Mouse (Mus musculus) cerebellum, adult 2 months (tissue): ENCODE measurements around the gene Vrtn. TPM values are rescaled to one million over a fixed set of nuclear protein-coding genes. Genes with fewer than 3 reads are reported as not detected.

Experiments used
- DNase-seq, 2 experiments: peaks; one replicate each; pipeline ENCODE4 v3.0.0; 2021
- H3K27ac ChIP-seq: fragments of 200-500 bp; 2 replicates; pipeline ENCODE4 v1.5.1; 2012; ENCODE audit warnings: low read length, control low read depth, inconsistent platforms; ENCODE audit not compliant: insufficient read depth
- H3K27me3 ChIP-seq: fragments of 200-500 bp; 2 replicates; pipeline ENCODE4 v1.6.1; 2012; ENCODE audit warnings: inconsistent platforms, mild to moderate bottlenecking, low read length, moderate library complexity; ENCODE audit not compliant: control insufficient read depth, insufficient read depth
- H3K4me1 ChIP-seq: fragments of 200-500 bp; 2 replicates; pipeline ENCODE4 v1.6.1; 2011; ENCODE audit warnings: low read length; ENCODE audit not compliant: control insufficient read depth, insufficient read depth
- H3K4me3 ChIP-seq: fragments of 200-500 bp; replicated peaks from 2 replicates; pipeline ENCODE3; 2011; ENCODE audit warnings: mild to moderate bottlenecking, low read depth, low read length, control low read depth; ENCODE audit not compliant: insufficient read depth
- CTCF ChIP-seq: fragments of 200-500 bp; IDR thresholded peaks from 2 replicates; pipeline ENCODE4 v1.5.1; 2011; ENCODE audit warnings: low read depth, mild to moderate bottlenecking, control low read depth, low read length, moderate library complexity, borderline replicate concordance; ENCODE audit not compliant: insufficient read depth
- POLR2A ChIP-seq: fragments of 200-500 bp; IDR thresholded peaks from 2 replicates; pipeline ENCODE4 v1.6.1; 2011; ENCODE audit warnings: low read length, control low read depth, borderline replicate concordance; ENCODE audit not compliant: insufficient read depth
- WGBS: fragments of 180-500 bp; shearing (Covaris S2); methylation state at CpG from one replicate; pipeline ENCODE4 v1.1.7; 2018; 5-methylcytosine and 5-hydroxymethylcytosine counted together
- polyA plus RNA-seq: library from polyadenylated mRNA; depleted of rRNA; stranded (reverse); fragments of >200 nt; gene quantifications from 2 replicates; pipeline ENCODE4 v1.2.3, GENCODE M21; 2012

Gene Vrtn
- polyA plus RNA-seq, 1 experiment: not detected

DNA sequence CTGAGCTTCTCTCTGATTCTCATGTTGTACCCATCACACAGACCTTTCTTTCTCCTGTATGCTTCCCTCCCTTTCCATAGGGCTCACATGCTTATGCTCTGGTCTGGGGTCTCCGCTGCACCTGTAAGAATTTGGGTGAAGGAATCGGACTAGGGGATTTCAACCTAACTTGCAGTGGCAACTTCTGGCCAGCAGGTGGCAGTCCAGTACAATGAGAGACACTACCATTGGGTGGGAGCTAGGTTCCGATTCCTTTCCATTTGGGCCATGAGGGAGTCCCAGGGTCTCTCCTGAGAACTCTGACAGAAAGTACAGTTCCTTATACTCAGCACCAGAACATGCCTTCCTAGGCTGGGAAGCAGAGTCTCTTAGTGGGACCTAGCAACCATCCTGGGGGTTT lies 13.1 kb downstream of the Vrtn start:
- 11% methylated on average over 3 of the region's 3 CpGs for WGBS
- peak; percentile 47 to 76 for DNase-seq
- Histone ChIP-seq H3K4me1 (no peaks in the 10 kb centered on the region), H3K4me3 (no peak overlapping the region), H3K27ac (no peak overlapping the region), H3K27me3 (no peaks in the 10 kb centered on the region)
- TF ChIP-seq CTCF: peak; percentile 98
- TF ChIP-seq POLR2A: no peak

DNA sequence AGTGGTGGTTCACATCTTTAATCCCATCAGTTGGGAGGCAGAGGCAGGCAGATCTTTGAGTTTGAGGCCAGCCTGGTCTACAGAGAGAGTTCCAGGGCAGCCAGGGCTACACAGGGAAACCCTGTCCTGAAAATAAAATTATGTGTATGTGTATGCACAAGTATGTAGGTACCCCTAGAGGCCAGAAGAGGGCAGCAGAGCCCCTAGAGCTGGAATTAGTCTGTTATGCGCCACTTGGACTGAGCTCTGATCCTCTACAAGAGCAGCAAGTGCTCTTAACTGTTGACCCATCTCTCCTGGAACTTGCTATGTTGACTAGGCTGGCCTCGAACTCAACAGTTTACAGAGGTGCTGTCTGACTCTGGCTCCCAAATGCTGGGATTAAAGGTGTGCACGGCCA lies 29.7 kb downstream of the Vrtn start:
- TF ChIP-seq POLR2A (no peak), CTCF (no peak)
- no peak overlapping the region for H3K27ac ChIP-seq
- no peak for DNase-seq
- no peak overlapping the region for H3K4me3 ChIP-seq
- H3K27me3 ChIP-seq: no peaks in the 10 kb centered on the region
- peaks cover 9% of the 10 kb centered on the region for H3K4me1 ChIP-seq
- 93% methylated on average over 3 of the region's 3 CpGs for WGBS

DNA sequence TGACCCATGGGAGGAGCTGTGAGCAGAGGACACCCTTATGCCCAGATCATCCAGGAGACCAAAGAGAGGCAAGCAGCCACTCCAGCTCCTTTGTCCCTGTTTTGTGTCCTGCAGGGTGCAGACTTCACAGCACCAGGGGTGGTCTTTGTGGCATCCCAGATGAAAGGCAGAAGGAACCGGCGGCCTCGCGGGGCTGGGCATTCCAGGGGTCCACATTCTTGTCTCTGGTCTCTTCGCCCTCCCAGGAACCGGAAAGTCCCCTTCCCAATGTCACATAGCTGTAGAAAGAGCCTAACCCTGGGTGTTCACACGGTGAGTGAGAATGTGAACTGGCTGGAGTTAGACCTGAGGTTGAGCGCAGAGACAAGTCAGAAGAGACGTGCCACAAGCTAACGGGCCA lies 30.8 kb downstream of the Vrtn start:
- Histone ChIP-seq H3K27me3 (no peaks in the 10 kb centered on the region), H3K27ac (no peak overlapping the region), H3K4me1 (peaks cover 9% of the 10 kb centered on the region), H3K4me3 (no peak overlapping the region)
- WGBS: 48% methylated on average over 10 of the region's 10 CpGs
- no peak for TF ChIP-seq CTCF
- no peak for TF ChIP-seq POLR2A
- DNase-seq: no peak

DNA sequence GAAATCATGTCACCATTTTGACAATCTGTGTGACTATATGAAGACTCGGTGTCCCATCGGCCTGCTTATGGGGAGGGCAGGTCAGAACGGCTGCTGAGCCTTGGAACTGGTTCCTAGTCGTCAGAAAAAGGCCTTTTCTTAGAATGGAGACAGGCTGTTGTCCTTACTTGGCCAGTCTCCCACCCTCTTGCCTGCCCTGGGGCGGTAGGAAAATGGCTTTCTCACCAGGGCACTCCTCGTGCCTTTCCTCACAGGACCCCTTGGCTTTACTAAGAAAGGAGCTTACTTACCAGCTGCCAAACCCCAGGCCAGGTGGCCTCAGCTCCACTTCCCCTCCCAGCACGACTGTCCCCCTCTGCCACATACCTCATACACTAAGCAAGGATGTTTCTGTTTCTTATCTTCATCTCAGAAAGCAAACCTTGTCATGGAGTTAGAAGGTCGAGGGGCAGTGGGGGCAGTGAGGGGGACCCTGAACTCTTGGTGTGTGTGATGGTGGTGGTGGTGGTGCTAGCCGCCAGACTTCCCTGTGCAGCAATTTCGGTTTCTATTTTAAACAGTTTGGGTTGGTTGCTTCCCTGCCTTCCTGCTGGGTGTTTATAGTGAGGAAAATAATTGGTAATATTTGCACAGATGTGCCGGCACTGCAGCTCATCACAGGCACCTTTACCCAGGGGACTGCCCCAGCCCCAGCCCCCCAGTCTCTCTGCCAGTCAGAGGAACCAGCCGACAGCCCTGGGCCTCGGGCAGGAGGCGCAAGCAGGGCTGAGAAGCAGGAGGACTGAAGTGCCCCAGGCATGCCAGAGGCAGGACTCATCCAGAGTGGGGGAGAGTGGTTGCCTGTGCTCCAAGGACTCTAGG lies 34.1 kb downstream of the Vrtn start:
- WGBS: 22% methylated on average over 14 of the region's 14 CpGs
- peak in 1 of 2 experiments; percentile 30 for DNase-seq
- H3K4me1 ChIP-seq: peaks cover 9% of the 10 kb centered on the region
- no peak overlapping the region for H3K27ac ChIP-seq
- H3K27me3 ChIP-seq: no peaks in the 10 kb centered on the region
- TF ChIP-seq POLR2A: no peak
- TF ChIP-seq CTCF: no peak
- no peak overlapping the region for H3K4me3 ChIP-seq

DNA sequence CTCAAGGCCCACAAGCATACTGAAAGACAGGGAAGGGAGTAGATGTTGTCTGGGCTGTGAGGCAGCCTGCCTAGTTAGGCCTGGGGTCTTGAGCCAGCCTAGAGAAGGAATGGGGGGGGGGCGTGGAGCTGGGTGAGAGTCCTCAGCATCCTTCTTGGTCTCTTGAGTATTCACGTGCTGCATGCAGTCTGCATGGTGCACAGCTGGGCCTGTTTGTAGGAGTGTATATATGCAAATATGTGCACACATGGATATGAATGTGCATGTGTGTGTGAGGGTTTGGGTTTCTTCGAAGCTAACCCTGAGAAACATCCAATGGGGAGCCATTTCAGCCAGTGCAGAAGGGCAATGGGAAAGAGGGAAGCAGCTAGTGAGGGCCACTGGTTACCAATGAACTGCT lies 35.2 kb downstream of the Vrtn start:
- WGBS: 86% methylated on average over 3 of the region's 3 CpGs
- no peaks in the 10 kb centered on the region for H3K27me3 ChIP-seq
- H3K4me1 ChIP-seq: peaks cover 9% of the 10 kb centered on the region
- no peak overlapping the region for H3K27ac ChIP-seq
- no peak for TF ChIP-seq POLR2A
- H3K4me3 ChIP-seq: no peak overlapping the region
- no peak for DNase-seq

DNA sequence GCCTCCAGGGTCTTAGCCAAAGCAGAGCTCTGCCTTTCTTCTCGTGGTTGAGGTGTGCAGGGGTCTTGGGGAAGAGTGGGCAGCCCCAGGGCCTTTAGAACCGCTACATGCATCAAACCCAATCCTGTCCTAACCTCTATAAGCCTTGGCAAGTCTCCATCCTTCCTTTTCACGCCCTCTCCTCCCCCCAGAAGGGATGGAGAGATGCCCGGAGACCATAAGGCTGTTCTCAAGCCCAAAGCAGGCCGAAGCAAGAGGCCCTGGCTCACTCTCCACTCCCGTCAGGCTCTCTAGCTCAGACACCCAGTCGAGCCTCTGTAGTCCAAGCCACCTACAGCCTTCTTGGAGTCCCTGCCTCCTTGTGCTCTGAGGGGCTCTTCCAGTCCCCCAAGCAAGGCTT lies 43.8 kb downstream of the Vrtn start:
- H3K4me3 ChIP-seq: no peak overlapping the region
- H3K27me3 ChIP-seq: no peaks in the 10 kb centered on the region
- peak in 1 of 2 experiments; percentile 46 for DNase-seq
- peaks cover 25% of the 10 kb centered on the region for H3K4me1 ChIP-seq
- 19% methylated on average over 7 of the region's 7 CpGs for WGBS
- TF ChIP-seq POLR2A (no peak), CTCF (no peak)
- H3K27ac ChIP-seq: peak overlapping the region; percentile 11; the same call in 1 of the 2 replicates

DNA sequence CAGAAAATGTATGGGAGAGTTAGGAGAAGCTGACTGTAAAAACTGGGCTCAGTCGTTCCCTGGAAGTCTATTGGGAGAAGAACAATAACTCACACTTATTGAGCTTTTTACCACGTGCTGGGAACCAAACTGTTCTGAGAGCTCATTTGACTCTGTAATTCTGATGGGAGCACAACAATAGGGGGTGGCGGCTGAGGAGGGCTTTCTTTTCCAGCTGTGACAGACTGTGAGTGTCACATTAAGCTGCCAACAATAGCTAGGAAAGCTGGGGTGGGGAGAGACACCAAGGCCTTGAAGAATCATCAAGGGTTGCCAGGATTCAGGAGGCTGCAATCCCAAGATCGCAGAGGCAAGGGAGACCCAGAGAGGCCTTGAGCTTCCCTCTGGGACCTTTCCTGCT lies 45.4 kb downstream of the Vrtn start:
- 79% methylated on average over 4 of the region's 4 CpGs for WGBS
- Histone ChIP-seq H3K4me3 (no peak overlapping the region), H3K27me3 (no peaks in the 10 kb centered on the region), H3K4me1 (peaks cover 34% of the 10 kb centered on the region), H3K27ac (no peak overlapping the region)
- DNase-seq: no peak
- TF ChIP-seq POLR2A: no peak
- no peak for TF ChIP-seq CTCF

DNA sequence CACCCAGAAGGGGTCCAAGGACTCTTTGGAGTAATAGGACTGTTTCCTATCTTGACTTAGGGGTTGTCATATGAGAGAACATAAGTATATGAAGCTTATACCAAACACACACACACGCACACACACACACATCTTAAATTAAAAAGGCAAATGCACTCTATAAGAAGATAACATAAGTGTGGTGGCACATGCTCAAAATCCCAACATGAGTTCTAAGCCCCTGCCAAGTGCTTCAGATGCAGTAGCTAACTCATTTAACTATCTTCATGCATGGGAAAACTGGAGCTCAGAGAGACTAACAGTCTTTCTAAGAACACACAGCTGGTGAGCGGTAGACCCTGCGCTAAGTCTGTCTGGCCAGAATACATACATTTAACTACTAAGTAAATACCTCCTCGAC lies 46.7 kb downstream of the Vrtn start:
- Histone ChIP-seq H3K4me1 (peaks cover 36% of the 10 kb centered on the region), H3K4me3 (no peak overlapping the region), H3K27me3 (no peaks in the 10 kb centered on the region), H3K27ac (no peak overlapping the region)
- TF ChIP-seq CTCF (no peak), POLR2A (no peak)
- 76% methylated on average over 4 of the region's 4 CpGs for WGBS
- no peak for DNase-seq
